Mouse (Mus musculus): ENCODE measurements around the gene Zfp710.

GRCm38 (mm10) chr7:80004776-80005554 lies 19.6 kb upstream of the Zfp710 start:
- TF ChIP-seq GABPA (IDR thresholded peaks at IDR 0.05; ENCODE audit: low read depth, low read length) (no peak), POLR2A (IDR thresholded peaks at IDR 0.05; ENCODE audit: control insufficient read depth in 1 of 2, insufficient read depth in 1 of 2, low read depth in 1 of 2, low read length in 2 of 2, poor library complexity in 1 of 2) (no peak)

Measured in MEL (cell line).